Mouse (Mus musculus) liver, postnatal 0 days (tissue): ENCODE results near the gene Ess2. TPM values are rescaled to one million over a fixed set of nuclear protein-coding genes. Genes with fewer than 3 reads are reported as not detected.

Experiments
- ATAC-seq: fragments of 200-750 bp; cut with Nextera tagmentation; 2 replicates; pipeline ENCODE4 v1.8.0; 2017; ENCODE audit warnings: mild to moderate bottlenecking, moderate library complexity
- DNase-seq: peaks from one replicate; pipeline ENCODE4 v3.0.0-alpha.2; 2016
- H3K27ac ChIP-seq: fragments of 300-500 bp; sonication (generic); 2 replicates; pipeline ENCODE4 v1.5.1; 2014; ENCODE audit warnings: antibody characterized with exemption, moderate library complexity, mild to moderate bottlenecking, low read depth
- H3K27me3 ChIP-seq: fragments of 300-500 bp; sonication (generic); 2 replicates; pipeline ENCODE4 v1.6.1; 2014; ENCODE audit warnings: low read length, control low read depth, mixed read lengths; ENCODE audit not compliant: insufficient read depth
- H3K36me3 ChIP-seq: fragments of 300-500 bp; sonication (generic); replicated peaks from 2 replicates; pipeline ENCODE4 v1.6.1; 2014; ENCODE audit warnings: mild to moderate bottlenecking, control low read depth, low read length, moderate library complexity, mixed read lengths; ENCODE audit not compliant: insufficient read depth
- H3K4me1 ChIP-seq: fragments of 300-500 bp; sonication (generic); 2 replicates; pipeline ENCODE4 v1.6.1; 2014; ENCODE audit warnings: antibody characterized with exemption, mild to moderate bottlenecking, control low read depth; ENCODE audit not compliant: insufficient read depth
- H3K4me2 ChIP-seq: fragments of 300-500 bp; sonication (generic); 2 replicates; pipeline ENCODE4 v1.6.1; 2014; ENCODE audit warnings: low read depth, mild to moderate bottlenecking, low read length, moderate library complexity, mixed read lengths
- H3K4me3 ChIP-seq: fragments of 300-500 bp; sonication (generic); 2 replicates; pipeline ENCODE4 v1.5.1; 2014; ENCODE audit warnings: low read depth, low read length
- H3K9ac ChIP-seq: fragments of 300-500 bp; sonication (generic); replicated peaks from 2 replicates; pipeline ENCODE4 v1.6.1; 2014; ENCODE audit warnings: mild to moderate bottlenecking, moderate library complexity
- H3K9me3 ChIP-seq: fragments of 300-500 bp; sonication (generic); 2 replicates; pipeline ENCODE4 v1.6.1; 2016; ENCODE audit warnings: mild to moderate bottlenecking, control low read depth, low read length, mixed read lengths
- CTCF ChIP-seq: sonication (generic); IDR thresholded peaks from 2 replicates; pipeline ENCODE4 v1.5.1; 2016; ENCODE audit warnings: antibody characterized with exemption, low read depth
- EP300 ChIP-seq: IDR thresholded peaks from 2 replicates; pipeline ENCODE4 v1.6.1; 2016; ENCODE audit warnings: antibody characterized with exemption, low read depth, mild to moderate bottlenecking
- WGBS: fragments of 180-500 bp; shearing (Covaris S2); extraction: QIAGEN DNeasy Blood & Tissue Kit; methylation state at CpG from one replicate; pipeline ENCODE4 v1.1.7; 2014; ENCODE audit not compliant: insufficient replicate concordance; 5-methylcytosine and 5-hydroxymethylcytosine counted together
- polyA plus RNA-seq: library from polyadenylated mRNA; unstranded; fragments of >200 nt; fragmentation: Nextera tagmentation; extraction: Ambion mirVana; gene quantifications from 2 replicates; pipeline ENCODE4 v1.2.1, GENCODE M21; 2015

Gene Ess2
- polyA plus RNA-seq, 1 experiment from 2014 or later: 6.6 TPM

GRCm38 (mm10) chr16:17875174-17875573 lies 36.0 kb downstream of the Ess2 start:
- 70% methylated on average over 4 of the region's 4 CpGs for WGBS
- no peak for TF ChIP-seq CTCF
- no peak for TF ChIP-seq EP300
- DNase-seq: no peak
- ATAC-seq: no peak
- H3K27ac ChIP-seq: no peak overlapping the region
- H3K27me3 ChIP-seq: no peaks in the 10 kb centered on the region
- H3K4me3 ChIP-seq: no peak overlapping the region
- H3K4me1 ChIP-seq: peaks cover 8% of the 10 kb centered on the region; the same call in 1 of the 2 replicates
- no peaks in the 10 kb centered on the region for H3K9me3 ChIP-seq
- H3K4me2 ChIP-seq: no peak overlapping the region
- H3K9ac ChIP-seq: no peak overlapping the region
- H3K36me3 ChIP-seq: peaks cover 14% of the 10 kb centered on the region

- no peak for TF ChIP-seq CTCF
- TF ChIP-seq EP300: no peak
- WGBS: 51% methylated on average over 4 of the region's 4 CpGs
- H3K27ac ChIP-seq: no peak overlapping the region
- H3K9ac ChIP-seq: no peak overlapping the region
- no peak overlapping the region for H3K4me2 ChIP-seq
- no peaks in the 10 kb centered on the region for H3K9me3 ChIP-seq
- peak; percentile 19; the same call in 1 of the 2 replicates for ATAC-seq
- peaks cover 19% of the 10 kb centered on the region for H3K36me3 ChIP-seq
- DNase-seq: no peak
- 0 out of 2 replicates have a peak, but pooled peaks cover 4% of the 10 kb centered on the region for H3K4me1 ChIP-seq
- H3K27me3 ChIP-seq: no peaks in the 10 kb centered on the region
- no peak overlapping the region for H3K4me3 ChIP-seq
These were observed 38.2 kb downstream of the Ess2 start for GRCm38 (mm10) chr16:17872995-17873394.

GRCm38 (mm10) chr16:17871248-17871647 lies 39.9 kb downstream of the Ess2 start:
- H3K4me2 ChIP-seq: no peak overlapping the region
- TF ChIP-seq EP300 (peak; percentile 35; the same call in 1 of the 2 replicates), CTCF (no peak)
- H3K4me3 ChIP-seq: no peak overlapping the region
- 56% methylated on average over 5 of the region's 5 CpGs for whole genome bisulfite sequencing
- H3K9ac ChIP-seq: no peak overlapping the region
- peaks cover 17% of the 10 kb centered on the region for H3K36me3 ChIP-seq
- H3K27ac ChIP-seq: no peak overlapping the region
- ATAC-seq (no peak), DNase-seq (no peak)
- H3K27me3 ChIP-seq: no peaks in the 10 kb centered on the region
- H3K9me3 ChIP-seq: no peaks in the 10 kb centered on the region
- H3K4me1 ChIP-seq: 0 out of 2 replicates have a peak, but pooled peaks cover 4% of the 10 kb centered on the region

DNA sequence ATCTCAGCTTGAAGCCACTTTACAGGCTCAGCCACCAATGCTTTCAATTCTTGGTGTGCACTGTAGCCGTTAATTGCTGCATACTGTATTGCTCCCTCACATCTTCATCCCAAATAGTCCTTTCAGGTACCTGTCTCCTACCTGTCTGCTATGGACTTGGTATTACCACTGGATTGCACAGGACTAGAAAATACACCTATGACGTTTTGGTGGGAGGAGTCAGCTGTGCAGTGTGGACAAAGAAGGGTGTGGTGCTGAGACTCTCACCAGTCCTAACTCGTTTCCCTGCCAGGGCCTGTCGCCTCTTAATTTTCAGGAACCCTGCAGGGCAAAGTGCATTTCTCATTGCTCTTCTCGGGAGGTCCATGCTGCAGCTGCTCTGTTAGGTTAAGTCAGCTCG lies 45.4 kb downstream of the Ess2 start:
- TF ChIP-seq EP300 (no peak), CTCF (no peak)
- ATAC-seq (peak; percentile 63), DNase-seq (no peak)
- Histone ChIP-seq H3K27me3 (no peaks in the 10 kb centered on the region), H3K27ac (no peak overlapping the region), H3K4me2 (no peak overlapping the region), H3K4me3 (no peak overlapping the region), H3K9ac (no peak overlapping the region), H3K36me3 (peaks cover 18% of the 10 kb centered on the region), H3K9me3 (no peaks in the 10 kb centered on the region), H3K4me1 (peaks cover 3% of the 10 kb centered on the region; the same call in 1 of the 2 replicates)
- 58% methylated on average over 6 of the region's 6 CpGs for WGBS

- Histone ChIP-seq H3K27ac (no peak overlapping the region), H3K27me3 (no peaks in the 10 kb centered on the region), H3K4me1 (peaks cover 3% of the 10 kb centered on the region; the same call in 1 of the 2 replicates), H3K4me3 (no peak overlapping the region), H3K36me3 (peaks cover 22% of the 10 kb centered on the region), H3K9ac (no peak overlapping the region), H3K9me3 (no peaks in the 10 kb centered on the region), H3K4me2 (no peak overlapping the region)
- no peak for DNase-seq
- TF ChIP-seq CTCF: no peak
- no peak for TF ChIP-seq EP300
- no peak for ATAC-seq
- WGBS: 35% methylated on average over 2 of the region's 2 CpGs
These were observed 45.9 kb downstream of the Ess2 start for GRCm38 (mm10) chr16:17865293-17865692.

- H3K4me3 ChIP-seq: no peak overlapping the region
- H3K4me1 ChIP-seq: no peaks in the 10 kb centered on the region
- no peak overlapping the region for H3K27ac ChIP-seq
- no peaks in the 10 kb centered on the region for H3K9me3 ChIP-seq
- H3K4me2 ChIP-seq: no peak overlapping the region
- peaks cover 68% of the 10 kb centered on the region for H3K36me3 ChIP-seq
- DNase-seq (peak; percentile 48), ATAC-seq (no peak)
- peak; percentile 75 for TF ChIP-seq CTCF
- TF ChIP-seq EP300: no peak
- no peak overlapping the region for H3K9ac ChIP-seq
- H3K27me3 ChIP-seq: no peaks in the 10 kb centered on the region
These were observed 52.6 kb downstream of the Ess2 start for GRCm38 (mm10) chr16:17858592-17858991.

DNA sequence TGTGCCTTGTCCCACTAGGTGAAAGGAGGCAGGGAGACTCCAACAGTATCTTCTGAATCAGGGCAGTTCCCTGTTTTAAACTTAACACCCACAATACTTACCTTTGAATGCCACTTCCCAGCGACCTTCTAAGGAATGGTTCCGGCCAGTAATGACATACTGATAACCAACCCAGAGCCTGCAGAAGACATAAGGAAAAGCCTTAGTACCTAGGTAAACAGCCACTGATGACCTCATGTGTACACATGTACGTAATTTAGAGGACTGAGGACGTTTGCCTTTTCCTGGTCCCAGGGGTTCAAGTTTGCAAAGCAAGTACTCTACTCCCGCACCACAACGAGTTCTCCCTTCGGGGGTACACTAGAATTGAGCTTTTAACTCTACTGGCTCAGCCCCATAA lies 54.0 kb downstream of the Ess2 start:
- Histone ChIP-seq H3K4me3 (no peak overlapping the region), H3K27ac (no peak overlapping the region), H3K4me1 (no peaks in the 10 kb centered on the region), H3K9ac (no peak overlapping the region), H3K36me3 (peaks cover 74% of the 10 kb centered on the region), H3K4me2 (no peak overlapping the region), H3K27me3 (no peaks in the 10 kb centered on the region), H3K9me3 (no peaks in the 10 kb centered on the region)
- WGBS: 88% methylated on average over 7 of the region's 7 CpGs
- no peak for TF ChIP-seq EP300
- TF ChIP-seq CTCF: no peak
- no peak for ATAC-seq
- no peak for DNase-seq
